Mouse (Mus musculus) cerebellum, postnatal 14 days (tissue): ENCODE results near the gene Pigq.

Source experiments
- DNase-seq, 2 experiments: peaks; one replicate each; pipeline ENCODE4 v3.0.0; 2021; ENCODE audit warnings: mixed read lengths in 2 of 2

Gene Pigq

GRCm38 (mm10) chr17:25919786-25920642, 24.7 kb downstream of the Pigq start:
- peak; percentile 100 for DNase-seq

DNA sequence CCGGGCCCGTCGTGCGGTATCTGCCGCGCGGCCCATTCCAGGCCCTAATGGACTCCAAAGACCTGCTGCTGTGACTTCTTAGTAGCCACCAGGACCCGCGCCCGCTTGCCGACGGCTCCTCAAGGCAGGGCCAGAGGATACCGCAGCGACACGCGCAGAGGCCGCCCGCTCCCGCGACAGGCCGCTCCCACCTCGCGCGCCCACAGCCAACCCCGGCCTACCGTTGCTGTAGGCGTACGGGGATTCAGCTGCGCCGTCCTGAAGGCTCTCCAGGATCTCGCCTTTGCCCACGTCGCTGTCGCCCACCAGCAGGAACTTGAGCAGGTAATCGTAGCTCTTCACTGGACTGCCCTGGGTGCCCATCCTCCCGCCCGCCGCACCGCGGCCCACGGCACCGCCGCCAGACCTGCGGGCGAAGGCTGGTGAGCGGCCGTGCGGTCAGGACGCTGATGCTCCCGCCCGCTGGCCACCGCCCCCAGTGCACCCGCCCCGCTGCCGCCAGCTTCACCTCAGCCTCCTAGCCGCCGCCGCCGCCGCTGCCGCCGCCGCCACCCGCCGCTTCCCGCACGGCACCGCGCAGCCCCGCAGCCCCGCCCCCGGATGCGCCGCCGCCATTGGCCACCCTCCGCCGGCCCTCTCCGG, 25.5 kb downstream of the Pigq start, which contains the start of gene Rab40c:
TSS of gene Rab40c (minus strand) at position 584 of the 642 bp plus-strand sequence.
- DNase-seq = peak in 1 of 2 experiments; percentile 74

DNA sequence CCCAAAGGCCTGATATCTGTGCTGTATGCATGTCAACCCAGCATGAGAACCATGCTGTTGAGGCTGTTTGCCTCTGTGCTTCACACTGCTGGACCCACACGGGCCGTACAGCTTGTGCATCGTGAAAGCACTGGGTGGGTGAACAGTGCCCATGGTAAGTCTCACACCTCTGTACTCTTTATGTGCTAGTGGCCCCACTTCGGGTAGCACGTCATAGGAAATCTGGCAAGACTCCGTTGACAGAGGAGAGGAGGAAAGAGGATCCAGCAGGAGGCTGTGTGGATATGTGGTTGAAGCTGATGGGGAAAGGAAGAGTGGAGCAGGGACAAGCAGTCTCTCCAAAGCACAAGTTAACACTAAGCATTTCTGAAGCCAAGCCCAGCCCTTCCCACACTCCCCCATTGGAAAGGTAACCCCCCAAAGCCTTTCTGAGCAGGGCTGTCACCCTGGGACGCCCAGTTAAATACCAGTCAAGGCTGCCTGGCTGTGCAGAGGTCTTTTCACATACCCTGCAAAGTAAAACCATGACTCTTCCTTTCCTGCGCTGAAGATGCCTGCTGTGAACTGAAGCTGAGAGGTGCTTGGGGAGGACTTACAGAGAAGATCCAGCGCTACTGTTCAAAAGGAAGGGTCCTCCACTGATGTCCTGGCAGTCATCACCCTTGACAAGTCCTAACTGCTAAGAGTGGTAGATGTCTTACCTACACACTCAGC, 26.5 kb downstream of the Pigq start:
- no peak for DNase-seq

DNA sequence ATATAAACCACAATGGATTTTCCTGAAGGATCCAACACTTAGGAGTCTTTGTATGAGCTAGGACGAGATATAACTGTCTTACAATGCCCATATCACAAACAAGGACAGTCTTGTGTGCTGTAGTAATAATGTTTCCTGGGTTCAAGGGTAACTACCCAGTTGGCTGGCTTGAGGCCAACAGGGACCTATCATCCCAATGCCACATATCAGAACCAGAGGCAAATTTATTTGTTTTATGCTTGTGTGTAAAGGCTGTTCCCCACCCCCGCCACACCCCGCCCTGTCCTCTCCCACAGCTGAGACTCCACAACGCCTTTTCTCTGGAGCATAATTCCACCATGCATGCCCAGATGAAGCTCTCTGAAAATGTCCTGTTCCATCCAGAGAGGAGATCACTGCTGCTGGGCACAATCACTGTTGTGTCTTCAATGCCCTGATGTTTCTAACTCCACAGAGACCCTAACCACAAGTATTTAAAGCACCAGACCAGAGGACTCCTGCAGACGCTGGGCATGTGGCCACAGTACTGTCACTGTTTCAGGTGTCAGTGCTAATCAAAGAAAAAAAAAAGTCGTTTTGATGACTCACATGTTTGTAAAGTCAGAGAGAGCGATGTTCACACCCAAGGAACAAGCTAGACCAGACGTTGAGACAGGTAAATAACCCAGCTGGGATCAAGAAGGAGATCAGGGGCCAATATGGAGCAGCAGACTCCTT, 27.6 kb downstream of the Pigq start:
- DNase-seq = no peak

DNA sequence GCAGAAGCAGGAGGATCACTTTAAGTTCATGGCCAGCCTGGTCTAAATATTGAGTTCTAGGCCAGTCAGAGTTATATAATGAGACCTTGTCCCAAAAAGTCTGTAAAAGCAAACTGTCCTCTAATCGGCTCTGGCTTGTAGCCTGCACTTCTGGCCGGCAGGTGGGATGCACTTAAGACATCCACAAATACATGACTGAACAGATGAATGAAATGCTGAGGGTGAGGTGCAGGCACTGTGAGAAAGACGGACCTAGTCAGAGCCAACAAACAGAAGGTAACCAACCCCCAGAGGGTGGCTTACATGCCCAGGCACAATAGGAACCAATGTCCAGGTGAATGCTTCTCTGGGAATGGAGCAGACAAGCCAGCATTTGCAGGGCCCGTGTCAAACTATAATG, 30.4 kb downstream of the Pigq start:
- DNase-seq = peak in 1 of 2 experiments; percentile 39

DNA sequence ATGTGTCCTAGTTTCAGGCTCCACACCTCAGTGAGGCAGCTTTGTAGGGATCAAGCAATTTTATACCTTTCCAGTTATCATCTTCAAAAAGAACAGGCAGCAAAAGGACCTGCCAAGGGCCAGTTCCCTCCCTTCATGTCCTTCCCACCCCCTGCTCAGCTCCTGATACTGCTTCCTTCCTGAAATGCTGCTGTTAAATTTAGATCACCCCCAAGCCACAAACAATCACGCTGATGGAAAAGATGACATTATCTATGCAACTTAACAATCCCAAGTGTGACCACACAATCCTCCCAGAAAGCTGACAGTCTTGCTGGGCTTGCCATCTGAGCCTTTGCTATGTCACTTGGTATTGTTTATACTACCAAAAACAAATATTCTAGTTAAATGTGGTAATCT, 30.9 kb downstream of the Pigq start:
- peak in 1 of 2 experiments; percentile 39 for DNase-seq

DNA sequence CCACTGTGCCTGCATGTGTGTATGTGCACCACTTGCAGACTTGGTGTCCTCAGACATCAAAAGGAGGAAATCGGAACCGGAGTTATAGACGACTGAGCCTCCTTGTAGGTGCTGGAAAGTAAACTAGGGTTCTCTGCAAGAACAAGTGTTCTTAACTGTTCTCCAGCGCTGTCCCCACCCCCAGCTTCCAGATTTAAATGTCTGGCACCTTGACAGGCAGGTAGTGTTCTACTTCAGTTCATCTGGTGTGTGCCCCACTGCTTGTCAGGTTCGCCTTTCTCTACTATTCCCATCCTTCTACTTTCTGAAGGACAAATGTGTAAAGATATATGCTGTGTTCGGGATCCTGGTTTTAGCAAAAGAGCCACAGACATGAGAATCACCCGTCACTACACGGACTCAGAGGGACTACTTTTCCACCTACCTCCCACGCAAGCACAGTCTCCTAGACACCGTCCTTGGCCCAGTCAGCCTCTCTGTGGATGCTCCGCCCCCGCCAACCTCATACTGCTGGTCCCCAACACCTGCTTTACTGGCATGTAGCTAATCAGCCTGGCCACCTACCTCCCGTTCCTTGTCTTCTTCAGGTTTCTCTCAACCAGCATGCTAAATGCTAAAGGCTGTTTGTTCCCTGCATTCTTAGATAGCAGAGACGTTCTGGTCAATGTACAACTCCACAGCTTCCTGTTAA, 31.4 kb downstream of the Pigq start:
- peak; percentile 45 to 61 for DNase-seq

DNA sequence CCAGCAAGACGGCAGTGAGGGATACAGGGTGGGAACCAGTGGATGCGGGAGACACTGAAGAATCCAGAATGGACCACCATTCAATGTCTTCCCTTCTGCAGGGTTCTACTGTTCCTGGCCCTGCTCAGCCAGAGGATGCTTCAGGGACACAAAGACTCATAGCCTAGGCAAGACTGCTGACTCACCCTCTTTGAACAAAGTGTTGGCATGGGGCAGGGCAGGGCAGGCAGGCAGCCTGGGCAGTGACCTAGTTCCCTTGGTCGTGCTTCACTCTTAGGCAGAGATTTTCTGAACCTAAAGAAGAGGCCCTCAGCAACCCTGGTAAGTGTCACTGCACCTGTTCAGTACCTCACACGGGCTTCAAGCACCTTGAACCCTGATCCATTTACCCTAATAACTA, 32.9 kb downstream of the Pigq start:
- peak; percentile 53 to 63 for DNase-seq

DNA sequence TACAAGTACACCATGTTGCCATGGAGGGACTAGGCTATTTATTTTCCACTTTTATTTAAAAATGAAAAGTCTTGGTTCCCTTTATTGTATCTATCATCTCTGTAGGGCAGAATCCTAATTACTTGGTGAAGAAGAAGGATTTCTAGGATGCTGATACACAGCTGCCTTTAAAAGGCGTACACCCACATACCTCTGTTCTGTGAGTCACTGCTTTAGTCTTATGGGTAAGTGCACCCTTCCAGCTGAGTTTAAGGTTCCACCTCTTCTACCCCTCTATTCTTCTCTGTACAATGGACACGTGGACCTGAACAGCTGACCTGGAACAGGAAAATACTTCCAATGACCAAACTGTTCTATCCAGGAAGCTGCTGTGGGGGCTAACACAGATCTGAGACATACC, 37.1 kb downstream of the Pigq start:
- no peak for DNase-seq

GRCm38 (mm10) chr17:25903061-25903460, 41.7 kb downstream of the Pigq start:
- no peak for DNase-seq

- no peak for DNase-seq
These were observed 44.5 kb downstream of the Pigq start for GRCm38 (mm10) chr17:25900193-25900592.

DNA sequence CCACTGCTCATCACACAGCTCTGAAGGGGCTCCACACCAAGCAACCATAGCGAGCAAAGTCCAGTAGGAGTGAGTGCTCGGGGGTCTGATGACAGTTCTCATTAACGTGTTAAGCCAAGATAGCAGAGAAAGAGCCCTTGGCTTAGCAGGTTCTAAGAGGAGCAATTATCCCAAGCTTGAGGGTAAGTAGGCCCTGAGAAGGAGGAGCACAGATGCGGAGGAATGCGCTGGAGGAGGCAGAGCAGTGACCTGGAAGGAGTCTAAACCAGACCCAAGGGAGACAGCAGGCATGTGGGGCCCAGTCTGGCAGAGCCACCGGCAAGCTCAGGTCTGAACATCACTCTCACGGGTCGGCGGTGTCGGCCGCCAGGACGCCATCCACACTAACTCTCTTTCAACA, 48.8 kb downstream of the Pigq start:
- DNase-seq = no peak

GRCm38 (mm10) chr17:25895415-25895814, 49.3 kb downstream of the Pigq start:
- DNase-seq = no peak

- peak; percentile 86 to 91 for DNase-seq
These were observed 50.6 kb downstream of the Pigq start for GRCm38 (mm10) chr17:25893975-25894617.

GRCm38 (mm10) chr17:25888837-25889236, 55.9 kb downstream of the Pigq start:
- DNase-seq = no peak

DNA sequence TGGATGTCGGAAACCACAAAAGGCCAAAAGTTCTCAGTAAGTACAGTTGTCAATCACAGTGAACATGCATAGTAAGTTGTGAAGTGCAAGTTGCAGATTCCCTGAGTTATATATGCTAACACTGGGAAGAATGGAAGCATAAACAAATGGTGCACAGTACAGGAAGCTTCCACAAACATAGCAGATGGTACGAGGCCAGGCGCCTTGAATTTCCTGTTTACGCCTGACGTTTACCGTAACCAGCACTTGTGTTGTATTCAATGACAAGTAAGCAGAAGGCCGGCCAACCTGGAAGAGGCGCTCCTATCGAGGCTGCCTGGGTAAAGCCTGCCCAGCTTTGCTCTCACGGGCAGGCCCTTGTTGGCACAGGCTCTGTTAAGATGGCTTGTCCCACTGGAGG, 57.3 kb downstream of the Pigq start:
- DNase-seq = no peak

- no peak for DNase-seq
These were observed 57.9 kb downstream of the Pigq start for GRCm38 (mm10) chr17:25886806-25887205.

GRCm38 (mm10) chr17:25885636-25886035, 59.1 kb downstream of the Pigq start:
- DNase-seq = peak in 1 of 2 experiments; percentile 60

DNA sequence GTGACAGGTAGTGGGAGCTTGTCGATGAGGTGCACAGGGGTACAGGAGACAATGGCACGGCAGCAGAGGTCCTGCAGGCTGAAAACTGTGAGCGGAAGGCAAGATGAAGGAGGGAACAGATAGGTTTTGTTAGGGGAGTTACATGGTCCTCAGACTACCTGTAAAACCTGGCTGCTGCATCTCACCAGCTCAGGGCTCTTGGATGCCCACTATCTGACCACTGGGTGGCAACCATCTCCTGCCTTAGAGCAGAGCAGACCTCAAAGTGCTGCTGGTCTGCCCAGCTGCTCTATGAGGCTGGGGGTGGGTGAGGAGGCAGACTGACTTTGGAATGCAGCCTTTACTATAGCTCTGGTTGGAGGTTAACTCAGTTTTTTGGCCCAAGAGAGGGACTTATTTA, 60.9 kb downstream of the Pigq start:
- DNase-seq = peak in 1 of 2 experiments; percentile 35

DNA sequence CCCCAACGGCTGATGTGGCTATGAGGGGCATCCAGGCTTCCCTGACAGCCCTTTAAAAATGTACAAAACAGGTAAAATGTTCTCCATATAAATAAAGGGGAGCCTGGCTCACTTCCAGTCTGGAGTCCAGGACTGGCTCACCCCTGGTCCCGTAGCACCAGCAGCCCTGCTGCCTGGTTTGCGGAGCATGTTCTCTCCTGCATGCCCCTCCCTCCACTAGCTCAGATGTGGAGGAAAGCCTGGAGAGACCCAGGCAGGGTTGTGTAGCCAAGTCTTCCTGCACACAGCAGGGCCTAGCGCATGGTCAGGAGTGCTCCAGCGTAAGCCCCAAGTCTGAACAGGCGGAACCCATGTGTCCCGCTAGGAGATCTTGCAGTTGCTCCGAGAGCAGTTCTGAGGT, 61.5 kb downstream of the Pigq start:
- DNase-seq = no peak

- no peak for DNase-seq
These were observed 62.4 kb downstream of the Pigq start for GRCm38 (mm10) chr17:25882306-25882705.

DNA sequence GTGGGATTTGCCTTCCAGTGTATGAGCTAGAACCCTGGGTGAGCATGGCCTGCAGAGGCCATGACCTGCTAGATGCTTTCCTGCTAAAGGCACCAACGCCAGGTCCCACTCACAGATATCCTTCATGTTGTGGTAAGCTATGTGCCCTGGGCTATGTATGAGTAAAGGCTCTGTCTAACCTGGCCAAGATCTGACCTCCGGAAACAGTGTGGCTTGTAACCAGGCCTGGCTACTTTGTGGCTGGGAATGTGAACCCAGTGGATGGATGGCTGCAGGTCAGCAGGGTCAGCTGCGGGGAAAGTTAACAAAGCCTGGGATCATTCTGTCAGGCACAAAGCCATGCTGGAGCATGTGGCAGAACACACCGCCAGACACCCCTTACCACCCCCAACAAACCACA, 63.0 kb downstream of the Pigq start:
- no peak for DNase-seq
